Mouse (Mus musculus): ENCODE measurements around the gene Wdfy4.
A peak's percentile ranks its signal among the peaks of the same experiment; 100 is the strongest.

Gene Wdfy4

GRCm38 (mm10) chr14:33081370-33081860 lies 103.9 kb downstream of the Wdfy4 start:
- no peak for DNase-seq (ENCODE audit: low read depth, low spot score)

- DNase-seq (ENCODE audit: low read depth, low spot score), result no peak
Measured at GRCm38 (mm10) chr14:33078596-33078995, 106.7 kb downstream of the Wdfy4 start.

GRCm38 (mm10) chr14:33078110-33078509 lies 107.2 kb downstream of the Wdfy4 start:
- no peak for DNase-seq (ENCODE audit: low read depth, low spot score)

DNA sequence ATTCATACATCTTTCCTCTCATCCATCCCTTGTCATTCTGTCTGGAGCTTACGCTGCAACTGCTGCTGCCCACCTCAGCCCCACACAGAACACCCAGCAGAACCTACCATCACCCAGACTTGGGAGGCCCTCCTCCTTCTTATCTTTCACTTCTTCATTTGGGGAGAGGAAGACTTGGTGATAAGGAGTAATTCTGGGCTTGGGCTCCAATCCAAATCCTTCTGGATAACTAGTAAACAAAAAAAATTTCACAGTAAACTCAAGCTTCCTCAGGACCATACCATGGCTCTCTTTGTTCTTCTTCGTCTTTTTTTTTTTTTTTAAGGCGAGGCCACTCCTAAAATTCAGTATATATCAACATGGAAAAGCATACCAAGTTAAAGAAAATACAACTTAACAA lies 112.0 kb downstream of the Wdfy4 start:
- no peak for DNase-seq (ENCODE audit: low read depth, low spot score)

DNA sequence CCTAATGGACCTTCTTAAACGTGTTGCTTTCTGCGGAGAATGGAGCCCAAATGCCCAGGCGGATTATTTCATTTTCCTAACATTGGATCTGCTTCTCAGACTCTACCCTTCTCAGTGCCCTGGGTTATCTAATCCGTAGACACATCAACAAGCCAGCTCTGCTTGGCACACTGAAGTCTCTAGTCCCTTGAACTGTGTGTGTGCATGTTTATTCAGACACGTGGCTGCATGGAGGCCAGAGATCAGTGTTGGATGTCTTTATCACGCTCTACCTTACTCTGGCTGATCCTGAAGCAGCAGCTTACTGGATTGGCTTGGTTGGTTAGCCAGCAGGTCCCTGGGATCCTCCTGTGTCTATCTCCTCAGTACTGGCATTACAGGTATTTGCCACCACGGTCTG lies 113.0 kb downstream of the Wdfy4 start:
- no peak for DNase-seq (ENCODE audit: low read depth, low spot score)

DNA sequence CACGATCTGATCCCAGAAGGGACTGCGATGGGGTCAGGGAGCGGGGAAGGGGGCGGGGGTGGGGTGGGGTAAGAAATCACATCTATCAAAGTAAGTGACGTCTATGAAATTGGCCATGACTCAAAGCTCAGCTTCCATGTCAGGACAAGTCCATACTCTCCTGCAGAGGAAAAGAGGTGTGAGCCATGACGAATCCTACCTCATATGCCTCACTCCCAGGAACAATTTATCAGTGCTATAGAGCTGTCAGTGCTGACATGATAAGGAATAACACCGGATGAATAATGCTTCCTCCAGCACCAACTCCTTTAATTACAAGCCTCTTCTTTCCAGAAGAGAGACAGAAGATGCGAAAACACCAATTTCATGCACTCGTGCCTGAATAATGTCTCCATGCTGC lies 117.6 kb downstream of the Wdfy4 start:
- DNase-seq (ENCODE audit: low read depth, low spot score), result peak; percentile 30

- DNase-seq (ENCODE audit: low read depth, low spot score), result no peak
Measured at GRCm38 (mm10) chr14:33062996-33063395, 122.3 kb downstream of the Wdfy4 start.

GRCm38 (mm10) chr14:33058881-33059660 lies 126.2 kb downstream of the Wdfy4 start:
- DNase-seq (ENCODE audit: low read depth, low spot score), result no peak

GRCm38 (mm10) chr14:33053441-33053840 lies 131.9 kb downstream of the Wdfy4 start:
- DNase-seq (ENCODE audit: low read depth, low spot score), result no peak

- no peak for DNase-seq (ENCODE audit: low read depth, low spot score)
Measured at GRCm38 (mm10) chr14:33045217-33045616, 140.1 kb downstream of the Wdfy4 start.

DNA sequence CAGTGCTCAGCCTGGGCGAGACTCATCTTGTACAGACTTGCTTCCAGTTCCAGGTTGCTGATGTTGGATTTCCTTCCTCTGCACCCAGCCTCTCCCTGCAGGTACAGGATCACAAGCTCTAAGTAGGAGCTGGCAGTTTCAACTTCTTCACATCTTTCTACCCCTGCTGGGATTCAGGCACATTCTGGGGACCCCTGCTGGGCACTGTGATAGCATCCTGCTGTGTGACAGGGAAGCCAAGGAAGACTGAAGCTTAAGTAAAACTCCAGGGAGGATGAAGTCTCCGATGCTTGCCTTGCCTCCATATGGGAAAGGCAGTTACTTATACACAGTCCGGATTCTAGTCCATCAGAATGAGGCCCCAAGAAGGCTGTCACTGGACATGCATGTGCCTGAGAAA lies 148.5 kb downstream of the Wdfy4 start:
- DNase-seq (ENCODE audit: low read depth, low spot score), result peak; percentile 19

DNA sequence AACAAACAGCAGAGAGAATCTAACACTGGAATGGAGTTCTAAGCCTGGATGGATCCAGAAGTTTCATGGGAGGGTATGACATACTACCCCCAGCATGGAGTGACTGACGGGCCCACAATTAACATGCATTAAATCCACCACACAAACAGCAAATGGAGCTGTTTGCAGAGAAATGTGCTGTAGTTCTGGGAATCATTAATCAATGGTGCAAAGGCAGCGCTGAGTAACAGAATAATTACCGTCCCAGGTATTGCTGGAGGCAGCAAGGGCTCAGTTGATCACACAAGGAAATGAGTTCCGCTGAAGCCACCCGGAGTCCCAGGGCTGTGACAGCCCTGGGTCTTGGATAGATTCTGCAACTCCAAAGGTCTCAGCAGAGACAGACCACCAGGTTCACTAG lies 149.9 kb downstream of the Wdfy4 start:
- DNase-seq (ENCODE audit: low read depth, low spot score), result no peak

DNA sequence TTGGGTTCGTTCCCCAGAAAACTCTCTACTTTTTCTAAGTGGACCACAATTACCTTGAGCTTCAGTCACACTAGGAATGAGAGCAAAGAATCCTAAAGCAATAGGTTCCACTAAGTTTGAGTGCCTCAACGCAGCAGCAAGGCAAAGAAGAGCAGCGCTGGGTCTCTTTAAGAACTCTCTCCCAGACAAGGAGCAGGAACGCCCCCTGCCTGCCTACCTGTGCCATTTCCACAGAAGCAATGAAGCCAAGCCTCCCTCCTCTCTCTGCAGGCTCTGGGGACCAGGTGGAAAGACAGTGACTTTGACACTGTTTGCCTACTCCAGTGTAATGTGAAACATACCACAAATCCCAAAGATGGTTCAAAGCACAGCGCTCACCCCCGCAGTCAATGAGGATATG lies 151.9 kb downstream of the Wdfy4 start:
- peak; percentile 25 for DNase-seq (ENCODE audit: low read depth, low spot score)

DNA sequence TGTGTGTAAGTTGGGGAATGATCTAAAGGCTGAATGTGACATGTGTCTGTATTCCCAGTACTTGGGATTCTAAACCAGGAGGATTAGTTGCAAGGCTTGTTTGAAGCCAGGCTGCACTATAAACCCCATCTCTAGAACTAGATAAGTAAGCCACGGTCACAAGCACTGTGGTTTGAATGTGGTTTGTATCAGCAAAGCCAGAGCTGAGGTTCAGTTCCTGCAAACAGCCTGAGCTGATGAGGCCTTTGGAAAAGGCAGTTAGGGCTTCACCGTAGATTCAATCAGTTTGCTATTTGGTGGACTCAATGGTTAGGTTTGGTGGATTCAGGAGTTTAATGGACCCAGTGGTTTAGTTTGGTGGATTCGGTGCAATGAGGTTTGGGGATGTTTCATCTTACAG lies 154.5 kb downstream of the Wdfy4 start:
- DNase-seq (ENCODE audit: low read depth, low spot score), result no peak

GRCm38 (mm10) chr14:33019606-33020005 lies 165.7 kb downstream of the Wdfy4 start:
- DNase-seq (ENCODE audit: low read depth, low spot score), result no peak

DNA sequence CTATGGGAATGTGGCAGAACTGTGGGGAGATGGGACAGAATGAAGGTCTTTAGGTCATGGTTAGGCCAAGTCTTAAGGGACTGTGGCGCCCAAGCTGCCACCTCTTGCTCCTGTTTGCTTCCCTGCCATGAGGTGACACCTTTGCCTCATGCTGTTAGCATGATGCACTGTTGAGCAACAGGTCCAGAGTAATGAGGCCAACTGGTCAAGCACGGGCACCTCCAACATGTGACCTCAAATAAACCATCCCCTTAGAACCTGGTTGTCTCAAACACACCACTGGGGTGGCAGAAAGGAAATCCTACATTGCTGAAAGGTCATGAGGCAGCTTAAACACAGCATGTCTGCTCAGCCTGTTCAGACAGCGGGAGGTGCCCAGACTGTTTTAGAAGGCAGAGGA lies 166.3 kb downstream of the Wdfy4 start:
- no peak for DNase-seq (ENCODE audit: low read depth, low spot score)

- DNase-seq (ENCODE audit: low read depth, low spot score), result no peak
Measured at GRCm38 (mm10) chr14:33007638-33008037, 177.7 kb downstream of the Wdfy4 start.

DNA sequence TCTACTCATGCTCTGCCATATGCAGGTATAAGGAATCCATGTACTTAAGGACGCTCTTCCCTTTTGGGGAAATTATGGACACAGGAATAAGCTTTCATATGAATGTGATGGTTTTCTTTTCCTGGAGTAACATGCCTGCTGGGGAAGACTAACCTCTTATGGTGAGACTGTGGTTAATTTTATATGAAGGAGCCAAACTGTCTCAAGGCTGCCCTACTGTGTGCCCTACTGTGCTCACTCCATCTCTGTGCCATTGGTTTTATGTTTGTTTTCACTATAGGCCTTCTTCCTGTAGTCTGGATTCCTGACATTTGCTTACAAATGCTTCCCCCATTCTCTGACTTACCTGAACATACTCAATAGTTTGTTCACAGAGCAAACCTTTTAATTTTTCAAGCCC lies 180.2 kb downstream of the Wdfy4 start:
- no peak for DNase-seq (ENCODE audit: low read depth, low spot score)

- no peak for DNase-seq (ENCODE audit: low read depth, low spot score)
Measured at GRCm38 (mm10) chr14:33000112-33000979, 185.0 kb downstream of the Wdfy4 start.

DNA sequence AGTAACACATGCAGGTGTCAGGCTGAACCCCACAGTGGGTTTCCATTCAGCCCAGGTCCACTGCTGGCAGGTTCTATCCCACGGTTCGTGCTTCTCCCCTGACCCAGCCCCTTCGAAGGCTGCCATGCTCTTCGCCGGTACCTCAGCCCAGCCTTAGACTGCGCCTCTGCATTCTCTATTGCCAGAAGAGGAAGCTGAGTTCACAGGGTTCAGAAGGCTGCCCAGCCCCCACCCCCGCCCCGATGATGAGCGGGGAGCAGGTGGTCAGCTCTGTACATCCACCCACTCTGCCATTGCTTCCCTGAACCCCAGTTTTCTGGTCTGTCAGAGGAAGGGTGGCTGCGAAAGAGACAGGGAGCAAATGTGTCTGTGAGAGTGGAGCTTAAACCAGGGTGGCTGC lies 185.8 kb downstream of the Wdfy4 start:
- no peak for DNase-seq (ENCODE audit: low read depth, low spot score)

DNA sequence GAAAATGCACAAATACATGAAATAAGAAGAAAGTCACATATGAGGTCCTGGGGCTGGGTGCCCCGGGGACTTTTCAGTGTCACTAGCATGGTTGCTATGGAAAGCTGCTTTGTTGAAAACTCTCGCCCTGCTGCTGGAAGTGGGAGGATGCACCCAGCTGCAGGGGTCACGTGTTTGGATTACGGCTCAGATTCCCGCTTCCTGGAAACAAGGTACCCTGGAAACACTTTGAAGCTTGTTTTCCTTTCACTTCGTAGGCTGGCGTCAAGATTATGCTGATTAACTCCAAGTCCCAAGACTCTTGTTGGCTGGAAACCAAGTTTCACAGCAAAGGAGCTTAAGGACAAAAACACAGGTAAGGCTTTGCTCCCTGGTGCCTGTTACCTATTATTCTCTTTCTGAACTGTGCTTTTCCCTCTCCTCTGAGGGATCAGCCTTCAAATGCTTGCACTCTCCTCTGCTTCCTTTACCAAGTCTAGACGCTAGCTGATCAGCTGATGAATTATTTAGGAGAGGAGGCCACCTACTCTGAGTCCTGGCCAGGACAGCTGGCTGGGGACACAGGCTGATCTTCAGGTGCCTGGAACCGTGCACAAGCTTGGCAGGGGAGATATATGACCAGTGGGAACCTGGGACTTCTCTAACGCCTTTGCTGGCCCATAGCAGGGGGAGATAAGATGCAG lies 190.2 kb downstream of the Wdfy4 start:
- peak; percentile 66 for DNase-seq (ENCODE audit: low read depth, low spot score)

- no peak for DNase-seq (ENCODE audit: low read depth, low spot score)
Measured at GRCm38 (mm10) chr14:32991082-32991481, 194.2 kb downstream of the Wdfy4 start, which contains the start of gene Lrrc18. Lrrc18 (plus strand) TSS chr14:32991382.
